Mouse (Mus musculus) embryonic fibroblast, embryonic 13.5 days (primary cell): ENCODE measurements around the gene Orai1.

Experiments
- CTCF ChIP-seq: IDR thresholded peaks from 2 replicates; pipeline ENCODE4 v1.5.1; 2011; ENCODE audit warnings: mild to moderate bottlenecking, control low read depth, low read length, moderate library complexity, borderline replicate concordance; ENCODE audit not compliant: insufficient read depth
- POLR2A ChIP-seq: IDR thresholded peaks from 2 replicates; pipeline ENCODE4 v1.6.1; 2011; ENCODE audit warnings: low read depth, mild to moderate bottlenecking, control low read depth, low read length, moderate library complexity

- TF ChIP-seq CTCF (no peak), POLR2A (no peak)
Measured at GRCm38 (mm10) chr5:122965427-122965826, 49.4 kb upstream of the Orai1 start.
